Mouse (Mus musculus) kidney, adult 2 months (tissue): ENCODE data around the gene Hoxb4.

Experiments
- CTCF ChIP-seq: fragments of 200-500 bp; conservative IDR thresholded peaks from 2 replicates; pipeline ENCODE4 v1.5.1; 2011; ENCODE audit warnings: low read depth, mild to moderate bottlenecking, control low read depth, low read length, moderate library complexity, mixed read lengths; ENCODE audit not compliant: insufficient read depth, insufficient read length
- POLR2A ChIP-seq: fragments of 200-500 bp; IDR thresholded peaks from one replicate; pipeline ENCODE4 v1.6.1; 2011; ENCODE audit warnings: low read depth, low read length, control low read depth

GRCm38 (mm10) chr11:96354801-96355311, 36.8 kb downstream of the Hoxb4 start:
- TF ChIP-seq CTCF (no peak), POLR2A (no peak)
